Mouse (Mus musculus): ENCODE data around the gene Pnpla7. TPM values are rescaled to one million over a fixed set of nuclear protein-coding genes. Genes with fewer than 3 reads are reported as not detected.

Gene Pnpla7
- polyA plus RNA-seq, 1 experiment from 2014 or later = 3.5 TPM

DNA sequence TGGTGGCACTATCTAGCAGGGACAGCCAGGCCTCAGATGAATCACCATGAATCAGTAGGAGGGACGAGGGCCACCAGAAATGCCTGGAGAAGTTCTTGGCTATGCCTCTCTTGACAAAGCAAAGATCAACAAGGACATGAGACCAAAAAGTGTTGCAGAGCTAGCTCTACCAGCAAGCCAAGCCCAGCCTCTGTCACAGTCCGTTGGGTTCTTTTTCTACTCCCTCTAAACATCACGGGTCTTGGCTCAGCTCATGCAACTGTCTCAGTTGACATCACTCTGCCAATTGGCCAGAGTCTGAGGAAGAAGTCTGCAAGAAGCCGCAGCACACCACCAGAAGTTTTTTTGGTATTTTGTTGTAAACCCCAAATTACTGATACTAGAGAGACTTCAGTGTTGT is 99.7 kb downstream of the Pnpla7 start:
- WGBS = 69% methylated on average over 4 of the region's 4 CpGs
- H3K4me2 ChIP-seq (ENCODE audit: low read depth, low read length) = no peak overlapping the region
- no peaks in the 10 kb centered on the region for H3K9me3 ChIP-seq (ENCODE audit: control insufficient read depth, low read length)
- no peaks in the 10 kb centered on the region for H3K27me3 ChIP-seq (ENCODE audit: control insufficient read depth, insufficient read depth, low read length)
- ATAC-seq (ENCODE audit: low read depth) = no peak
- no peak overlapping the region for H3K9ac ChIP-seq (replicated peaks; ENCODE audit: low read depth, low read length)
- H3K4me1 ChIP-seq (ENCODE audit: control insufficient read depth, insufficient read depth, low read length) = no peaks in the 10 kb centered on the region
- H3K36me3 ChIP-seq (ENCODE audit: control insufficient read depth, insufficient read depth, low read length) = no peaks in the 10 kb centered on the region
- no peak overlapping the region for H3K27ac ChIP-seq (ENCODE audit: low read depth, low read length)
- no peak overlapping the region for H3K4me3 ChIP-seq (ENCODE audit: low read depth, low read length)

- Histone ChIP-seq H3K36me3 (ENCODE audit: control insufficient read depth, insufficient read depth, low read length) (no peaks in the 10 kb centered on the region), H3K27me3 (ENCODE audit: control insufficient read depth, insufficient read depth, low read length) (no peaks in the 10 kb centered on the region), H3K9me3 (ENCODE audit: control insufficient read depth, low read length) (no peaks in the 10 kb centered on the region), H3K4me1 (ENCODE audit: control insufficient read depth, insufficient read depth, low read length) (no peaks in the 10 kb centered on the region), H3K9ac (replicated peaks; ENCODE audit: low read depth, low read length) (no peak overlapping the region), H3K27ac (ENCODE audit: low read depth, low read length) (no peak overlapping the region), H3K4me2 (ENCODE audit: low read depth, low read length) (no peak overlapping the region), H3K4me3 (ENCODE audit: low read depth, low read length) (no peak overlapping the region)
- ATAC-seq (ENCODE audit: low read depth) = no peak
- 67% methylated on average over 1 of the region's 1 CpGs for WGBS
Measured at GRCm38 (mm10) chr2:25078967-25079366, 103.1 kb downstream of the Pnpla7 start.

- Histone ChIP-seq H3K27ac (ENCODE audit: low read depth, low read length) (no peak within 1 kb of the TSS), H3K9ac (replicated peaks; ENCODE audit: low read depth, low read length) (no peak within 1 kb of the TSS), H3K9me3 (ENCODE audit: control insufficient read depth, low read length) (no peaks in the 10 kb centered on the region), H3K4me1 (ENCODE audit: control insufficient read depth, insufficient read depth, low read length) (no peaks in the 10 kb centered on the region), H3K4me2 (ENCODE audit: low read depth, low read length) (no peak within 1 kb of the TSS), H3K36me3 (ENCODE audit: control insufficient read depth, insufficient read depth, low read length) (no peaks in the 10 kb centered on the region), H3K27me3 (ENCODE audit: control insufficient read depth, insufficient read depth, low read length) (no peaks in the 10 kb centered on the region), H3K4me3 (ENCODE audit: low read depth, low read length) (no peak within 1 kb of the TSS)
- ATAC-seq (ENCODE audit: low read depth) = no peak
- WGBS = 75% methylated on average over 5 of the region's 5 CpGs
Measured at GRCm38 (mm10) chr2:25080076-25080475, 104.2 kb downstream of the Pnpla7 start, which contains the start of gene Entpd8. Entpd8 (plus strand) TSS chr2:25080304.

- H3K36me3 ChIP-seq (ENCODE audit: control insufficient read depth, insufficient read depth, low read length) = no peaks in the 10 kb centered on the region
- no peaks in the 10 kb centered on the region for H3K27me3 ChIP-seq (ENCODE audit: control insufficient read depth, insufficient read depth, low read length)
- no peaks in the 10 kb centered on the region for H3K9me3 ChIP-seq (ENCODE audit: control insufficient read depth, low read length)
- no peaks in the 10 kb centered on the region for H3K4me1 ChIP-seq (ENCODE audit: control insufficient read depth, insufficient read depth, low read length)
- H3K9ac ChIP-seq (replicated peaks; ENCODE audit: low read depth, low read length) = no peak overlapping the region
- H3K27ac ChIP-seq (ENCODE audit: low read depth, low read length) = no peak overlapping the region
- H3K4me2 ChIP-seq (ENCODE audit: low read depth, low read length) = no peak overlapping the region
- no peak overlapping the region for H3K4me3 ChIP-seq (ENCODE audit: low read depth, low read length)
- no peak for ATAC-seq (ENCODE audit: low read depth)
- WGBS = 89% methylated on average over 4 of the region's 4 CpGs
Measured at GRCm38 (mm10) chr2:25083697-25084096, 107.9 kb downstream of the Pnpla7 start.

GRCm38 (mm10) chr2:25085571-25085970 is 109.7 kb downstream of the Pnpla7 start:
- no peaks in the 10 kb centered on the region for H3K9me3 ChIP-seq (ENCODE audit: control insufficient read depth, low read length)
- no peak overlapping the region for H3K4me2 ChIP-seq (ENCODE audit: low read depth, low read length)
- no peak overlapping the region for H3K27ac ChIP-seq (ENCODE audit: low read depth, low read length)
- ATAC-seq (ENCODE audit: low read depth) = no peak
- no peaks in the 10 kb centered on the region for H3K4me1 ChIP-seq (ENCODE audit: control insufficient read depth, insufficient read depth, low read length)
- WGBS = 82% methylated on average over 5 of the region's 5 CpGs
- no peak overlapping the region for H3K4me3 ChIP-seq (ENCODE audit: low read depth, low read length)
- no peaks in the 10 kb centered on the region for H3K36me3 ChIP-seq (ENCODE audit: control insufficient read depth, insufficient read depth, low read length)
- H3K27me3 ChIP-seq (ENCODE audit: control insufficient read depth, insufficient read depth, low read length) = no peaks in the 10 kb centered on the region
- no peak overlapping the region for H3K9ac ChIP-seq (replicated peaks; ENCODE audit: low read depth, low read length)

GRCm38 (mm10) chr2:25087842-25088241 is 112.0 kb downstream of the Pnpla7 start:
- no peak overlapping the region for H3K27ac ChIP-seq (ENCODE audit: low read depth, low read length)
- H3K4me2 ChIP-seq (ENCODE audit: low read depth, low read length) = no peak overlapping the region
- H3K36me3 ChIP-seq (ENCODE audit: control insufficient read depth, insufficient read depth, low read length) = no peaks in the 10 kb centered on the region
- H3K4me3 ChIP-seq (ENCODE audit: low read depth, low read length) = no peak overlapping the region
- ATAC-seq (ENCODE audit: low read depth) = no peak
- no peak overlapping the region for H3K9ac ChIP-seq (replicated peaks; ENCODE audit: low read depth, low read length)
- no peaks in the 10 kb centered on the region for H3K9me3 ChIP-seq (ENCODE audit: control insufficient read depth, low read length)
- H3K27me3 ChIP-seq (ENCODE audit: control insufficient read depth, insufficient read depth, low read length) = no peaks in the 10 kb centered on the region
- no peaks in the 10 kb centered on the region for H3K4me1 ChIP-seq (ENCODE audit: control insufficient read depth, insufficient read depth, low read length)
- WGBS = 95% methylated on average over 2 of the region's 2 CpGs

DNA sequence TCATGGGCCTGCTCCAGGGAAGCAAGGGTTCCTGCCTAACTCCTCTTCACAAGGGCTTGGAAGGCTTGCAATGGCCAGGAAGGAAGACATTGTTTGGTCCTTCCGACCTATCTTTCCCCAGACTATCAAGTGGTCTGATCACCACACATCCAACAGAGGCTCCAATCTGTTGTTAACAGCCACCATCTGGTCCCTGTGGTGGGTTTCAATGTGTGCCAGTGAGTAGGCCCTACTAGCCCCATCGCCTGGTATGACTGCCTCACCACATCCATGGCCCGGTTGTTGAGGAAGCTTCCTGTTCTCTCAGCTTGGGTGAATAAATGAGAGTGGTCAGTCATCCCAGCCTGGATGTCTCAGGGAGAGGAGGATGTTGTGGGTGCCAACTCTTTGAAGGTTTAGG is 112.8 kb downstream of the Pnpla7 start:
- Histone ChIP-seq H3K27ac (ENCODE audit: low read depth, low read length) (no peak overlapping the region), H3K9me3 (ENCODE audit: control insufficient read depth, low read length) (no peaks in the 10 kb centered on the region), H3K4me2 (ENCODE audit: low read depth, low read length) (no peak overlapping the region), H3K9ac (replicated peaks; ENCODE audit: low read depth, low read length) (no peak overlapping the region), H3K27me3 (ENCODE audit: control insufficient read depth, insufficient read depth, low read length) (no peaks in the 10 kb centered on the region), H3K36me3 (ENCODE audit: control insufficient read depth, insufficient read depth, low read length) (no peaks in the 10 kb centered on the region), H3K4me3 (ENCODE audit: low read depth, low read length) (no peak overlapping the region), H3K4me1 (ENCODE audit: control insufficient read depth, insufficient read depth, low read length) (no peaks in the 10 kb centered on the region)
- 95% methylated on average over 3 of the region's 3 CpGs for WGBS
- ATAC-seq (ENCODE audit: low read depth) = no peak

DNA sequence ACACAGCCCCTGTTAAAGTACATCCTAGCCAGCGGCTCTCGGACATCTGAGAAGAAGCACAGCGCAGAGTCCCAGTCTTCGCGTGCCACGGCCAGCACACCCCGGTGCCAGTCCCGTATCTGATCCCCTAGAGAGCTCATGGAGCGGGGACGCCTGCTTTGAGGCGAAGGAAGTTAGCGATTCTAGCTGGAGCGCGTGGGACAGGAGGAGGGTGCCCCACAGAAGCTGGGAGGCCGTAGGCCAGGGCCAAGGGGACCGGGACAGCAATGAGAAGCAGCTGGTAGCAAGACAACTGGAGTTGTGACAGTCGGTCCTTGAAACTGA is 118.9 kb downstream of the Pnpla7 start:
- Histone ChIP-seq H3K27me3 (ENCODE audit: control insufficient read depth, insufficient read depth, low read length) (no peaks in the 10 kb centered on the region), H3K4me2 (ENCODE audit: low read depth, low read length) (no peak overlapping the region), H3K9me3 (ENCODE audit: control insufficient read depth, low read length) (no peaks in the 10 kb centered on the region), H3K36me3 (ENCODE audit: control insufficient read depth, insufficient read depth, low read length) (no peaks in the 10 kb centered on the region), H3K9ac (replicated peaks; ENCODE audit: low read depth, low read length) (no peak overlapping the region), H3K4me1 (ENCODE audit: control insufficient read depth, insufficient read depth, low read length) (0 out of 2 replicates have a peak, but pooled peaks cover 2% of the 10 kb centered on the region), H3K4me3 (ENCODE audit: low read depth, low read length) (no peak overlapping the region), H3K27ac (ENCODE audit: low read depth, low read length) (no peak overlapping the region)
- WGBS = 37% methylated on average over 17 of the region's 17 CpGs
- no peak for ATAC-seq (ENCODE audit: low read depth)

DNA sequence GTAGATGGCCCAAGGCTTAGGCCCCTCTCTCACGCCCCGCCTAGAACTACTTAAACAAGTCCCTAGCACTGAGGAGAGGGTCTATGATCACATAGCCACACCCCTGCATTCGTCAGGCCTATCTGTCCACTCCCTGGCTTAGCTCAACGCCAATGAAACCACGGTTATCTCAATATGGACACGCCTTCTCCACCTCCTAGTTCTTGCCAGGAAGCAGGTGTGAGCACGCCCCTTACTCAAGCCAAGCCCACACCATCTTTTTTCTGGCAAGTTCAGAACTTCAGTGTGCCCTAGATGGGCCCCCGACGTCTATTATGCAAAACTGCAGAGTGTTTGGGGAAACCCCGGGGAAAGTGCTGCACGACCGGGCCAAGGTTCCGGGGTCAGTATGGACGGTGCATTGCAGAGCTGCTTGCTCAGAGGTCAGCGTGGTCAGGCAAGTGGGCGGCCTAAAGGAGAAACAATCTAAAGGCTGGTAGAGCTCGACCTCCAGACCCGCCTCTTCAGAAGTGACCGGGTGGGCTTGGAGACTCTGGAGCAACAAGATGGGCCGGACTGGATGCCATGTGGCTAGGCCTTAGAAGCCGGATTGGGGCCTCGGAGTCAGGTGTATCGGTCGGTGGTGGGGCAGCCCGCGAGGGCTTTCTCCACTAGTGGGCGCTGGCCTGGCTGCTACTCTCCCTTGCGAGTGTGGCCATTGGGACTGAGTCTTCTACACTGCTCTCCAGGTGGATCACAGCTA is 119.4 kb downstream of the Pnpla7 start, which contains the start of gene Noxa1:
TSS of gene Noxa1 (minus strand) at position 41 of the 742 bp plus-strand sequence.
- ATAC-seq (ENCODE audit: low read depth) = no peak
- H3K4me1 ChIP-seq (ENCODE audit: control insufficient read depth, insufficient read depth, low read length) = 0 out of 2 replicates have a peak, but pooled peaks cover 2% of the 10 kb centered on the region
- no peaks in the 10 kb centered on the region for H3K27me3 ChIP-seq (ENCODE audit: control insufficient read depth, insufficient read depth, low read length)
- H3K4me3 ChIP-seq (ENCODE audit: low read depth, low read length) = no peak within 1 kb of the TSS
- no peak within 1 kb of the TSS for H3K27ac ChIP-seq (ENCODE audit: low read depth, low read length)
- H3K36me3 ChIP-seq (ENCODE audit: control insufficient read depth, insufficient read depth, low read length) = no peaks in the 10 kb centered on the region
- no peaks in the 10 kb centered on the region for H3K9me3 ChIP-seq (ENCODE audit: control insufficient read depth, low read length)
- no peak within 1 kb of the TSS for H3K9ac ChIP-seq (replicated peaks; ENCODE audit: low read depth, low read length)
- 50% methylated on average over 28 of the region's 28 CpGs for whole genome bisulfite sequencing
- no peak within 1 kb of the TSS for H3K4me2 ChIP-seq (ENCODE audit: low read depth, low read length)
